Mouse (Mus musculus): ENCODE measurements around the gene Serp1. TPM values are rescaled to one million over a fixed set of nuclear protein-coding genes. Genes with fewer than 3 reads are reported as not detected.

The Serp1 gene
- polyA plus RNA-seq, 1 experiment from 2014 or later = 140 TPM

- H3K9me3 ChIP-seq (ENCODE audit: control insufficient read depth, low read length) = no peaks in the 10 kb centered on the region
- no peak overlapping the region for H3K27ac ChIP-seq (ENCODE audit: low read depth, low read length)
- no peak overlapping the region for H3K4me3 ChIP-seq (ENCODE audit: low read depth, low read length)
- peaks cover 3% of the 10 kb centered on the region; the same call in 1 of the 2 replicates for H3K36me3 ChIP-seq (ENCODE audit: control insufficient read depth, insufficient read depth, low read length)
- WGBS = 83% methylated on average over 7 of the region's 7 CpGs
- DNase-seq (ENCODE audit: low spot score) (no peak), ATAC-seq (replicated peaks; ENCODE audit: low FRiP score) (no peak)
- H3K4me1 ChIP-seq (replicated peaks; ENCODE audit: control insufficient read depth, insufficient read depth, low read length) = no peaks in the 10 kb centered on the region
- H3K4me2 ChIP-seq (ENCODE audit: low read depth, low read length, severe bottlenecking) = no peak overlapping the region
- no peaks in the 10 kb centered on the region for H3K27me3 ChIP-seq (ENCODE audit: control insufficient read depth, insufficient read depth, low read length)
- no peak overlapping the region for H3K9ac ChIP-seq (ENCODE audit: low read length)
Observed at GRCm38 (mm10) chr3:58516602-58516976, 9.1 kb downstream of the Serp1 start.

DNA sequence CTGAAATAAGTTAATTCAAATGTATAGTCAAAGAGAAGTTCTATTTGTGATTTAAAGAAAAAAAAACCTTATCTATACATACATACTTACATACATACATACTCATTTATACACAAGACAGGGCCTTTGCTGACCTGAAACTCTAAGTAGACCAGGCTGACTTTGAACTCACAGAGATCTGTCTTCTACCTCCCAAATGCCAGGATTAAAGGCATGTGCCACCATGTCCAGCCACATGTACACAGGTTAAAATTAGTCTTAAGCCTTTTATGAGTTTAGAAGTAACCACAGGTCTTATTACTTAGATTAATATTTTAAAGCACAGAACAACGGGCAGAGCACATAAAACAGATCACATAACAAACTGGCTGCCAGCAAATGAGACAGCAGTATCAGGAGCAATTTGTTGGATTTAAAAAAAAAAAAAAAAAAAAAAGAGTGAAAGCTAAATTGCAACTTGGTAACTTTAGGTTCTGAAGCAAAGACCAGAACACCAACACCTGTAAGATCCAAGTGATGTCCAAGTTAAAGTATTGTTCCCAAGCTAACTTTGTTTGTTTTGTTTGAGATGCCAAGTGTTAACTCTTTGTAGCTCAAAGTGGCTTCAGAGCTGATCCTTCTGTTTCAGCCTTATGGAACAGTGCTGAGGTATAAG lies 9.6 kb downstream of the Serp1 start:
- DNase-seq (ENCODE audit: low spot score) (no peak), ATAC-seq (replicated peaks; ENCODE audit: low FRiP score) (no peak)
- Histone ChIP-seq H3K4me3 (ENCODE audit: low read depth, low read length) (no peak overlapping the region), H3K36me3 (ENCODE audit: control insufficient read depth, insufficient read depth, low read length) (no peaks in the 10 kb centered on the region; the same call in 1 of the 2 replicates), H3K27ac (ENCODE audit: low read depth, low read length) (no peak overlapping the region), H3K9me3 (ENCODE audit: control insufficient read depth, low read length) (no peaks in the 10 kb centered on the region), H3K4me2 (ENCODE audit: low read depth, low read length, severe bottlenecking) (no peak overlapping the region), H3K4me1 (replicated peaks; ENCODE audit: control insufficient read depth, insufficient read depth, low read length) (no peaks in the 10 kb centered on the region), H3K27me3 (ENCODE audit: control insufficient read depth, insufficient read depth, low read length) (no peaks in the 10 kb centered on the region), H3K9ac (ENCODE audit: low read length) (no peak overlapping the region)
- WGBS = 87% methylated on average over 1 of the region's 1 CpGs

DNA sequence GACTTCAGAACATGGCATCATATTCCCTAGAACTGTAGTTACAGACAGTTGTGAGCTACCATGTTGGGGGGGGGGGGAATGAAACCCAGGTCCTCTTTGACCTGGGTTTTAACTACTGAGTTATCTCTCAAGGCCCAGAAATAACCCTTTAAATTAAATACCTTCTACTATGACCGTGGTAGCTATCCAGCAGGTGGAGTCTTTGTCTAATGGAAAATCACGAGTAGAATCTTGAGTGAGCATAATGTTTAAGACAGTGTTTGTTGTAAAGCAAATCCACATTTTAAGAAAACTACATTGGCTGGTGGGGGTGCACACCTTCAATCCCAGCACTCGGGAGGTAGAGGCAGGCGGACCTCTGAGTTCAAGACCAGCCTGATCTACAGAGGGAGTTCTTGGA lies 12.2 kb downstream of the Serp1 start:
- DNase-seq (ENCODE audit: low spot score) = no peak
- 90% methylated on average over 4 of the region's 4 CpGs for WGBS
- H3K27ac ChIP-seq (ENCODE audit: low read depth, low read length) = no peak overlapping the region
- H3K9me3 ChIP-seq (ENCODE audit: control insufficient read depth, low read length) = no peaks in the 10 kb centered on the region
- no peaks in the 10 kb centered on the region for H3K4me1 ChIP-seq (replicated peaks; ENCODE audit: control insufficient read depth, insufficient read depth, low read length)
- no peak for ATAC-seq (replicated peaks; ENCODE audit: low FRiP score)
- no peaks in the 10 kb centered on the region for H3K27me3 ChIP-seq (ENCODE audit: control insufficient read depth, insufficient read depth, low read length)
- H3K9ac ChIP-seq (ENCODE audit: low read length) = no peak overlapping the region
- no peak overlapping the region for H3K4me3 ChIP-seq (ENCODE audit: low read depth, low read length)
- H3K36me3 ChIP-seq (ENCODE audit: control insufficient read depth, insufficient read depth, low read length) = no peaks in the 10 kb centered on the region
- H3K4me2 ChIP-seq (ENCODE audit: low read depth, low read length, severe bottlenecking) = no peak overlapping the region

DNA sequence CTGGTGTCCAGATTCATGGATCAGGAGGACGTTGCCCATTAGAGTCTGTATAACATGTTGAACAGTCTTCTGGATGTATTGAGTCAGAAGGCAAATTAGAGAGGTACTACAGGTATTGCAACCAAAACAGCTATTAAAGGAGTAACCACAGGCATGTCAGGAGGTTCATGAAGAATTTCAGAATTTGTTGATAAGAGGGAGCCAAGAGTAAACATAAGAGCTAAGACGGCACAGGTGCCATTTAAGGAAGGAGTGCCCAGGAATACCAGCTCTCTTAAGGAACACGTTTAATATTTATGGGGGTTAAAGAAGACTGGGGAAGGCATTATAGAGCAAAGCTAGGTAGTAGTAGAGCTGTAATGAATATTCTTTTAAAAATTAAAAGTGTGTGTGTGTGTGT lies 13.0 kb downstream of the Serp1 start:
- Histone ChIP-seq H3K27ac (ENCODE audit: low read depth, low read length) (no peak overlapping the region), H3K4me1 (replicated peaks; ENCODE audit: control insufficient read depth, insufficient read depth, low read length) (no peaks in the 10 kb centered on the region), H3K9me3 (ENCODE audit: control insufficient read depth, low read length) (no peaks in the 10 kb centered on the region), H3K36me3 (ENCODE audit: control insufficient read depth, insufficient read depth, low read length) (no peaks in the 10 kb centered on the region), H3K4me2 (ENCODE audit: low read depth, low read length, severe bottlenecking) (no peak overlapping the region), H3K9ac (ENCODE audit: low read length) (no peak overlapping the region), H3K4me3 (ENCODE audit: low read depth, low read length) (no peak overlapping the region), H3K27me3 (ENCODE audit: control insufficient read depth, insufficient read depth, low read length) (no peaks in the 10 kb centered on the region)
- WGBS = 87% methylated on average over 3 of the region's 3 CpGs
- no peak for ATAC-seq (replicated peaks; ENCODE audit: low FRiP score)
- DNase-seq (ENCODE audit: low spot score) = no peak

GRCm38 (mm10) chr3:58511581-58511980 lies 14.1 kb downstream of the Serp1 start:
- no peak for ATAC-seq (replicated peaks; ENCODE audit: low FRiP score)
- H3K9me3 ChIP-seq (ENCODE audit: control insufficient read depth, low read length) = no peaks in the 10 kb centered on the region

GRCm38 (mm10) chr3:58508020-58508750 lies 17.5 kb downstream of the Serp1 start:
- H3K9me3 ChIP-seq (ENCODE audit: control insufficient read depth, low read length) = no peaks in the 10 kb centered on the region
- no peaks in the 10 kb centered on the region for H3K27me3 ChIP-seq (ENCODE audit: control insufficient read depth, insufficient read depth, low read length)
- H3K4me2 ChIP-seq (ENCODE audit: low read depth, low read length, severe bottlenecking) = no peak overlapping the region
- no peak overlapping the region for H3K9ac ChIP-seq (ENCODE audit: low read length)
- DNase-seq (ENCODE audit: low spot score) (no peak), ATAC-seq (replicated peaks; ENCODE audit: low FRiP score) (no peak)
- H3K36me3 ChIP-seq (ENCODE audit: control insufficient read depth, insufficient read depth, low read length) = no peaks in the 10 kb centered on the region
- H3K4me1 ChIP-seq (replicated peaks; ENCODE audit: control insufficient read depth, insufficient read depth, low read length) = no peaks in the 10 kb centered on the region
- no peak overlapping the region for H3K4me3 ChIP-seq (ENCODE audit: low read depth, low read length)
- H3K27ac ChIP-seq (ENCODE audit: low read depth, low read length) = no peak overlapping the region
- WGBS = 88% methylated on average over 7 of the region's 7 CpGs

More at GRCm38 (mm10) chr3:58511581-58511980, 14.1 kb downstream of the Serp1 start:
- Histone ChIP-seq H3K27ac (ENCODE audit: low read depth, low read length) (no peak overlapping the region), H3K36me3 (ENCODE audit: control insufficient read depth, insufficient read depth, low read length) (no peaks in the 10 kb centered on the region), H3K9ac (ENCODE audit: low read length) (no peak overlapping the region), H3K4me3 (ENCODE audit: low read depth, low read length) (no peak overlapping the region), H3K4me2 (ENCODE audit: low read depth, low read length, severe bottlenecking) (no peak overlapping the region), H3K4me1 (replicated peaks; ENCODE audit: control insufficient read depth, insufficient read depth, low read length) (no peaks in the 10 kb centered on the region), H3K27me3 (ENCODE audit: control insufficient read depth, insufficient read depth, low read length) (no peaks in the 10 kb centered on the region)
- DNase-seq (ENCODE audit: low spot score) = no peak

- Histone ChIP-seq H3K4me1 (replicated peaks; ENCODE audit: control insufficient read depth, insufficient read depth, low read length) (no peaks in the 10 kb centered on the region), H3K27me3 (ENCODE audit: control insufficient read depth, insufficient read depth, low read length) (no peaks in the 10 kb centered on the region), H3K4me3 (ENCODE audit: low read depth, low read length) (no peak overlapping the region), H3K36me3 (ENCODE audit: control insufficient read depth, insufficient read depth, low read length) (no peaks in the 10 kb centered on the region), H3K4me2 (ENCODE audit: low read depth, low read length, severe bottlenecking) (no peak overlapping the region), H3K9me3 (ENCODE audit: control insufficient read depth, low read length) (no peaks in the 10 kb centered on the region), H3K27ac (ENCODE audit: low read depth, low read length) (no peak overlapping the region), H3K9ac (ENCODE audit: low read length) (no peak overlapping the region)
- no peak for DNase-seq (ENCODE audit: low spot score)
- ATAC-seq (replicated peaks; ENCODE audit: low FRiP score) = no peak
Observed at GRCm38 (mm10) chr3:58504676-58505075, 21.0 kb downstream of the Serp1 start.

- Histone ChIP-seq H3K27ac (ENCODE audit: low read depth, low read length) (no peak overlapping the region), H3K27me3 (ENCODE audit: control insufficient read depth, insufficient read depth, low read length) (no peaks in the 10 kb centered on the region), H3K9ac (ENCODE audit: low read length) (no peak overlapping the region), H3K9me3 (ENCODE audit: control insufficient read depth, low read length) (no peaks in the 10 kb centered on the region), H3K4me3 (ENCODE audit: low read depth, low read length) (no peak overlapping the region), H3K4me1 (replicated peaks; ENCODE audit: control insufficient read depth, insufficient read depth, low read length) (no peaks in the 10 kb centered on the region), H3K4me2 (ENCODE audit: low read depth, low read length, severe bottlenecking) (no peak overlapping the region), H3K36me3 (ENCODE audit: control insufficient read depth, insufficient read depth, low read length) (no peaks in the 10 kb centered on the region)
- WGBS = 59% methylated on average over 3 of the region's 3 CpGs
- DNase-seq (ENCODE audit: low spot score) = no peak
- no peak for ATAC-seq (replicated peaks; ENCODE audit: low FRiP score)
Observed at GRCm38 (mm10) chr3:58503720-58504333, 21.9 kb downstream of the Serp1 start.

All from forebrain, embryonic 11.5 days (tissue).